Mouse (Mus musculus) cerebellum, adult 11-12 months (tissue): ENCODE data around the gene C130073F10Rik.
"Not testable (repeated sequence)": the region's sequence is repeated elsewhere in the genome, so short reads cannot be mapped to it uniquely, and the experiment has no call there.

ENCODE experiments used
- DNase-seq: peaks from one replicate; pipeline ENCODE4 v3.0.0; 2022

Gene C130073F10Rik

GRCm38 (mm10) chr4:101893656-101894420 lies at the start of gene C130073F10Rik:
C130073F10Rik (minus strand) TSS chr4:101893789.
- no peak for DNase-seq

GRCm38 (mm10) chr4:101940107-101940506 lies 46.5 kb upstream of the C130073F10Rik start, which contains the start of gene Gm12794:
Gm12794 (plus strand) TSS chr4:101940407.
- DNase-seq: not testable (repeated sequence)

DNA sequence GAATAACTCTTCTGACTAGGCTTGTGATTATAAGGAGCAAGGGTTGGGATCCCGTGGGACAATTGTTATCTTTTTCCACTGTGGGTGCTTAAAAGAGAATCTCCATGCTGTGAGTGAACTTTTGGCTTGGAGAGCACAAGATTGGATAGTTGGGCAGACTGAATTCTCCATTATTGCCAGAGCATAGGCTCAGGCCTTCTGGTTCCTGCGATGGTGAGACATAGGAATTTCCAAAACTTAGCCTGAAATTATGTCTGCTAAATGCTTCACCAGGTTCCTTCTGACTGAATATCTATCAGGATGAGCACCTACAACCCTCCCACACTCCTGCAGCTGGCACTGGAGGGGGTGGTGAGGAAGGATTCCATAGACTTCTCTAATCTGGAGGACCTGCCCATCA lies 15.2 kb upstream of the C130073F10Rik start, which contains the start of gene Gm12800:
Gm12800 (plus strand) TSS at position 301 of the 400 bp plus-strand sequence.
- DNase-seq: not testable (repeated sequence)

GRCm38 (mm10) chr4:101889377-101889776 lies 4.2 kb downstream of the C130073F10Rik start:
- no peak for DNase-seq

GRCm38 (mm10) chr4:101883641-101884040 lies 9.9 kb downstream of the C130073F10Rik start:
- no peak for DNase-seq

- DNase-seq: not testable (repeated sequence)
These were observed 17.9 kb downstream of the C130073F10Rik start for GRCm38 (mm10) chr4:101875687-101876086.

DNA sequence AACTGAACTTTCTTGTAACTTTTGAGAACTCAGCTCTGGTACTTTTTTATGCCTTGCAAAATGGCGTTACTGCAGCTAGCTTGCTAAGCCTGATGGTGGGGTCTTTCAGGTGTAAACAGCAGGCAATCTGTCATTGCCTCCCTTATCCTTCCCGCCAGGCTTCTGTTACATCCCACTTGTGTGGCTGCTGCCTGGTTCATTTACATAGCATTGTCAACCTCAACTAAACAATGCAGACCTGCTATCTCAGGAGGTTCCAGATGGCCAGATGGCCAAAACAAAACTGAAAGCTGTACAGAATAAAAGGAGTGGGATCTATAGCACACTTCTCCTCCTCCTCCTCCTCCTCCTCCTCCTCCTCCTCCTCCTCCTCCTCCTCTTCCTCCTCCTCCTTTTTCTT lies 21.6 kb downstream of the C130073F10Rik start:
- peak; percentile 17 for DNase-seq

DNA sequence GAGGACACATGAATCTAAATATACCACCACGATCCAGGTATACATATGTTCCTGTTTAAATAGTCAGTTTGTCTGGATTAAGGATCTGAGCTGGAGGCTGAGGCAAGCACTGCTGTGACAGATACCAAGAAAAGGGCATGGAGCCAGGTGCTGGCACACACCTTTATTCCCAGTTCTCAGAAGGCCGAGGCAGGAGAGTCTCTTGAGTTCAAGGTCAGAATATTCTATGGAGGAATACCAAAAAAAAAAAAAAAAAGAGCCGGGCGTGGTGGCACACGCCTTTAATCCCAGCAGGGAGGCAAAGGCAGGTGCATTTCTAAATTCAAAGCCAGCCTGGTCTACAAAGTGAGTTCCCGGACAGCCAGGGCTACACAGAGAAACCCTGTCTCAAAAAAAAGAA lies 31.3 kb downstream of the C130073F10Rik start:
- DNase-seq: no peak

GRCm38 (mm10) chr4:101860873-101861272 lies 32.7 kb downstream of the C130073F10Rik start:
- DNase-seq: no peak

- no peak for DNase-seq
These were observed 42.7 kb downstream of the C130073F10Rik start for GRCm38 (mm10) chr4:101850908-101851307.

DNA sequence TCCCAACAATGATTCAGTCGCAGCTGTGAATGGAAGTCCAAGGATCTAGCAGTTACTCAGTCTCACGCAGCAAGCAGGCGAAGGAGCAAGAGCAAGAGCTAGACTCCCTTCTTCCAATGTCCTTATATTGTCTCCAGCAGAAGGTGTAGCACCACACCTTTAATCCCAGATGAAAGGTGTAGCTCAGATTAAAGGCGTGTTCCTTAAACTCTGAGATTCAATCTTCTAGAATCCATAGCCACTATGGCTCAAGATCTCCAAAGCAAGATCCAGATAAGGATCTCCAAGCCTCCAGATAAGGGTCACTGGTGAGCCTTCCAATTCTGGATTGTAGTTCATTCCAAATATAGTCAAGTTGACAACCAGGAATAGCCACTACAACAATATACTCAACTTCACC lies 49.7 kb downstream of the C130073F10Rik start, which contains the start of gene B020004J07Rik:
B020004J07Rik (minus strand) TSS at position 101 of the 400 bp plus-strand sequence.
- DNase-seq: not testable (repeated sequence)
